Mouse (Mus musculus): Measurements from ENCODE around the gene Dhx34. TPM values are rescaled to one million over a fixed set of nuclear protein-coding genes. Genes with fewer than 3 reads are reported as not detected.
"Not testable (repeated sequence)": the region's sequence is repeated elsewhere in the genome, so short reads cannot be mapped to it uniquely, and the experiment has no call there.

The Dhx34 gene
- polyA plus RNA-seq, 1 experiment = 11.9 TPM

DNA sequence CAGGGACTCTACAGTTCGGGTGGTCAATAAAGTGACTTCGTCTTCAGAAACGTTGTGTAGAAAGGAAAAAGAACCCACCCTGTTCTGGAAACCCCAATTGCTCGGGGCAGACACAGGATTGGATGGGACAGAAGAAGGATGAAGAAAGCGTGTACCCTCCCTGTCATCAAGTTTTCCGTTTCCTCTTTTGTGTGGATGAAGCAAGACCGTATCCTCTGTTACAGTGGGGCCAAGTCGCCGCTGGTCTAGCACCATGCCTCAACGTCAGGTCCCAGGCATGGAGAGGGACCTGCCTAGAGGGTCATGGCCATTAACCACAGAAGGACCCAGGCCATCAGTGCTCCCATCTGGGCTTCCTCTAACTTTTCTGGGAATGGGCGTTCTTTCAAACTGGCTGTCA, 36.0 kb upstream of the Dhx34 start:
- Histone ChIP-seq H3K4me3 (replicated peaks; ENCODE audit: control insufficient read depth, low read depth, low read length) (peak overlapping the region; percentile 75), H3K27ac (ENCODE audit: control insufficient read depth, insufficient read depth, low read depth, low read length, poor library complexity) (peak overlapping the region; percentile 82), H3K4me1 (ENCODE audit: control insufficient read depth, insufficient read depth, low read length) (peaks cover 2% of the 10 kb centered on the region; the same call in 1 of the 2 replicates)
- WGBS = 43% methylated on average over 11 of the region's 11 CpGs
- TF ChIP-seq POLR2A (IDR thresholded peaks at IDR 0.05; ENCODE audit: borderline replicate concordance, control insufficient read depth, low read depth, low read length) (0 out of 2 replicates have a peak, but pooled peaks have one; percentile 46), CTCF (IDR thresholded peaks at IDR 0.05; ENCODE audit: control insufficient read depth, insufficient read depth, low read length) (no peak)

DNA sequence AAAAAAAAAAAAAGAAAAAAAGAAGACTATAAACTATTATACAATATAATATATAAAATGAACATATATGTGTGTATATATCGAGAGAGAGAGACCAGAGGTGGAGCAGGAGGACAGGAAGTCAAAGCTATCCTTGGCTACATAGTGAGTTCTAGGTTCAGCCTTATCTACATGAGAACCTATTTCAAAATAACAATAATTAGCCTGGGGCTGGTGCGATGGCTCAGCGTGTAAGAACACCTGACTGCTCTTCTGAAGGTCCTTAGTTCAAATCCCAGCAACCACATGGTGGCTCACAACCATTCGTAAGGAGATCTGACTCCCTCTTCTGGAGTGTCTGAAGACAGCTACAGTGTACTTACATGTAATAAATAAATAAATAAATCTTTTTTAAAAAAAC, 34.1 kb upstream of the Dhx34 start:
- H3K4me3 ChIP-seq (replicated peaks; ENCODE audit: control insufficient read depth, low read depth, low read length); H3K4me1 ChIP-seq (ENCODE audit: control insufficient read depth, insufficient read depth, low read length); H3K27ac ChIP-seq (ENCODE audit: control insufficient read depth, insufficient read depth, low read depth, low read length, poor library complexity): not testable (repeated sequence)
- 71% methylated on average over 4 of the region's 4 CpGs for WGBS

DNA sequence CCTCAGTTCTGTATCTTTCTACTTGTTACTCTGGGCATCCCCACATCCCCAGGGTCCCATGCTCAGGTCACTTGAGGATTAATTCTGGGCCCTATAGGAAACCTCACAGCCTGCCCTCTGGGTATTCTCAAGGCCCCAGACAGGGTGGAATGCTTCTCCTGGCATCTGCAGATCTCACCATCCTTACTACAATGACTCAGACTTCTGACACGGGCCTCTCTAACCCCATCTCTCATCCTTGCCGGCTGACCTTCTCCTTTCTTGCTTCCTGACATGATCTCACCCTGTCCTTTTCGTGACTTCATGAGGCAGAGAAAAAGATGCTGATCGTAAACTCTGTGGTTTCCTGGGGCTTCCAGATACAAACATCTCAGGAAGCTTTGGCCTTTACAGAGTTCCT, 32.4 kb upstream of the Dhx34 start:
- H3K4me1 ChIP-seq (ENCODE audit: control insufficient read depth, insufficient read depth, low read length) = no peaks in the 10 kb centered on the region; the same call in 1 of the 2 replicates

DNA sequence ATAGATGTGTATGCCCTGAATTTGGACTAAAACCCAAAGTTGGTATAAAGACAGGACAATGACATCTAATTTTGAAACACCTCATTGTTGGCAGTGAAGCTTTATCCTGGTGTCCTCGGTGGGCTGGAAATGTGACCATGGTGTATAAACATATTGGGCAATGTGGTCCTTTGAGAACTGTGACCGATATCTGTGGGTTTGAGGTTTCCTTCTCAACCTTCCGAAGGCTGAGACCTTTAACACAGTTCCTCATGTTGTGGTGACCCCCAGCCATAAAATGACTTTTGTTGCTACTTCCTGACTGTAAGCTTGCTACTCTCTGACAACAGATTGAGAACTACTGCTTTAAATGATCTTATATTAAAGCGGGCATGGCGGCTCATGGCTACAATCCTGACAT, 28.9 kb upstream of the Dhx34 start:
- Histone ChIP-seq H3K27ac (ENCODE audit: control insufficient read depth, insufficient read depth, low read depth, low read length, poor library complexity) (peak overlapping the region; percentile 72; the same call in 1 of the 2 replicates), H3K4me3 (replicated peaks; ENCODE audit: control insufficient read depth, low read depth, low read length) (no peak overlapping the region), H3K4me1 (ENCODE audit: control insufficient read depth, insufficient read depth, low read length) (peaks cover 5% of the 10 kb centered on the region; the same call in 1 of the 2 replicates)
- TF ChIP-seq CTCF (IDR thresholded peaks at IDR 0.05; ENCODE audit: control insufficient read depth, insufficient read depth, low read length) (no peak), POLR2A (IDR thresholded peaks at IDR 0.05; ENCODE audit: borderline replicate concordance, control insufficient read depth, low read depth, low read length) (no peak)
- WGBS = 1% methylated on average over 5 of the region's 5 CpGs

More for the DNA sequence above, 32.4 kb upstream of the Dhx34 start:
- WGBS = 3% methylated on average over 4 of the region's 4 CpGs
- no peak for TF ChIP-seq CTCF (IDR thresholded peaks at IDR 0.05; ENCODE audit: control insufficient read depth, insufficient read depth, low read length)
- TF ChIP-seq POLR2A (IDR thresholded peaks at IDR 0.05; ENCODE audit: borderline replicate concordance, control insufficient read depth, low read depth, low read length) = no peak
- peak overlapping the region; percentile 29 for H3K4me3 ChIP-seq (replicated peaks; ENCODE audit: control insufficient read depth, low read depth, low read length)
- no peak overlapping the region; the same call in 1 of the 2 replicates for H3K27ac ChIP-seq (ENCODE audit: control insufficient read depth, insufficient read depth, low read depth, low read length, poor library complexity)

DNA sequence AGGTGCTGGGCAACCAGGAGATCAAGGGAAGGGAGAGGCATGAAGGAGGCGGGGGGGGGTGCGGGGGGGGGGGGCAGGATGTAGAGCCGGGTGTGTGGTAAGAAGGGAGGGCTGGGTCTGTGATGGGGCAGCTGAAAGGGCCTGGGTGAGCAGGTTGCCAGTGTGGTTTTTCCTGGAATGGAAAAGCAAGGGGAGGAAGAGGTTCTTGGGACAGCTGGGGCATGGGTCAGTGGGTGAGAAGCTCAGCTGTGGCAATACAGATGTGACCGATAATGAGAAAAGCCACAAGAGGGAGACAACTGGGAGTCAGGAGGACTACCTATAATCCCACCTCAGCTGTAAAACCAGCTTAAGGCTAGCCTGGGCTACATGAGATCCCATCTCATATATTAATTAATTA, 24.1 kb upstream of the Dhx34 start:
- Histone ChIP-seq H3K4me1 (ENCODE audit: control insufficient read depth, insufficient read depth, low read length) (peaks cover 13% of the 10 kb centered on the region), H3K4me3 (replicated peaks; ENCODE audit: control insufficient read depth, low read depth, low read length) (no peak overlapping the region), H3K27ac (ENCODE audit: control insufficient read depth, insufficient read depth, low read depth, low read length, poor library complexity) (no peak overlapping the region)
- TF ChIP-seq CTCF (IDR thresholded peaks at IDR 0.05; ENCODE audit: control insufficient read depth, insufficient read depth, low read length) (no peak), POLR2A (IDR thresholded peaks at IDR 0.05; ENCODE audit: borderline replicate concordance, control insufficient read depth, low read depth, low read length) (no peak)
- WGBS = 0% methylated on average over 1 of the region's 4 CpGs

DNA sequence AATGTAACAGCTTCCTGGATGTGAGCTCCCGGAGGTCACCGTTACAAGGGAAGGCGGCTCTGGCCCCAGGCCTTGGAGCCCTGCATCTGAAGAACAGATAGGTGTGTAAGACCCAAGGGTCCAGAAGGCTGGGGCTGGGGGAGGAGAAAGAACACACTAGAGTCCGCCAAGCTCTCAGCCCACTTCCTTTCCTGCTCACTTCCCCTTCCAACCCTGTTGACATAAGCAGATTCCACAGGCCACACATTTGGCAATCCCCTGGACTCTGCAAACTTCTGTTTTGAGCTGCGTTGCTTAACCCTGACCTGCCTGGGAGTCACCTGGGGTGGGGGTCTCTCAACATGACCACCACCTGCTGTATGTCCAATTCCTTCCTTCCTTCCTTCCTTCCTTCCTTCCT, 22.2 kb upstream of the Dhx34 start, which contains the start of gene C5ar2:
Gene C5ar2 (minus strand): TSS at position 88 of the 400 bp plus-strand sequence.
- WGBS = 28% methylated on average over 5 of the region's 5 CpGs
- peak within 1 kb of the TSS; percentile 80 for H3K27ac ChIP-seq (ENCODE audit: control insufficient read depth, insufficient read depth, low read depth, low read length, poor library complexity)
- peaks cover 17% of the 10 kb centered on the region for H3K4me1 ChIP-seq (ENCODE audit: control insufficient read depth, insufficient read depth, low read length)
- TF ChIP-seq POLR2A (IDR thresholded peaks at IDR 0.05; ENCODE audit: borderline replicate concordance, control insufficient read depth, low read depth, low read length) = no peak
- TF ChIP-seq CTCF (IDR thresholded peaks at IDR 0.05; ENCODE audit: control insufficient read depth, insufficient read depth, low read length) = no peak
- peak within 1 kb of the TSS; percentile 46 for H3K4me3 ChIP-seq (replicated peaks; ENCODE audit: control insufficient read depth, low read depth, low read length)

DNA sequence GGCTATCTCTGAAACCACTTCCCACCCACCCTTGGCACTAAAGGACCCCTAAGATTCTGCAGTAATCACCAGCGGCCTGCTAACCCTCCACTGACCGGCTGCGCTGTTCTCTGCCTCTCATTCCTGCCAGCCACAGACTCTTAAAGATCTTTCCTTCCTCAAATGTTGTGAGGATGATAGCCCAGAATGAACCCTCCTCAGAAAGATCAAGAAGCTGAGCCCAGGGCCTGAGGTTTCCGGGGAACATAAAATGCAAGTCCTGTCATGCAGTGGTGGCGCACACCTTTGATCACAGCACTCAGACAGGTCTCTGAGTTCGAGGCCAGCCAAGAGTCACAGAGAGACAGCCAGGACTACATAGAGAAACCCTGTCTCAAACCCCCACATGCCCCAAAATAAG, 20.4 kb upstream of the Dhx34 start:
- H3K4me3 ChIP-seq (replicated peaks; ENCODE audit: control insufficient read depth, low read depth, low read length) = peak overlapping the region; percentile 46
- H3K27ac ChIP-seq (ENCODE audit: control insufficient read depth, insufficient read depth, low read depth, low read length, poor library complexity) = peak overlapping the region; percentile 80
- peaks cover 14% of the 10 kb centered on the region for H3K4me1 ChIP-seq (ENCODE audit: control insufficient read depth, insufficient read depth, low read length)
- TF ChIP-seq CTCF (IDR thresholded peaks at IDR 0.05; ENCODE audit: control insufficient read depth, insufficient read depth, low read length) (no peak), POLR2A (IDR thresholded peaks at IDR 0.05; ENCODE audit: borderline replicate concordance, control insufficient read depth, low read depth, low read length) (no peak)
- 18% methylated on average over 6 of the region's 6 CpGs for WGBS

DNA sequence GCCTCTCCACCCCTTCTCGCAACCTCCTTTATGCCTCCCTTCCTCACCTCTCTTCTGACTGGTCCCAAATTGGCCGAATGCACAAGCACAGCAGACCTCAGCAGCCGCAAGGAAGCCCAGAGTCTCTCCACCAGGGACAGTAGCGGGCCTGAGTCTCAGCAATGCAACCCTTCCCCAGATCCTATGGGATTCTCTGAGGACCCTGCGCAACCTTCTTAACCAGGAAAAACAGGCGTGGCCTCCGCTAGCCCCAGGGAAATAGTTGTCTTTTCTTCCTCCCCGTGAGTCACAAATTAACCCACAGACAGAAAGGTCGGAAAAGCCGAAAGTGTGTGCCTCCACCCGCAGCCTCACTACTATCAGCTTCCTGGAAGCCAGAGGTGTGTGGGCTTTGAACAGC, 19.9 kb upstream of the Dhx34 start:
- TF ChIP-seq CTCF (IDR thresholded peaks at IDR 0.05; ENCODE audit: control insufficient read depth, insufficient read depth, low read length) (peak; percentile 22; the same call in 1 of the 2 replicates), POLR2A (IDR thresholded peaks at IDR 0.05; ENCODE audit: borderline replicate concordance, control insufficient read depth, low read depth, low read length) (no peak)
- WGBS = 28% methylated on average over 11 of the region's 11 CpGs

DNA sequence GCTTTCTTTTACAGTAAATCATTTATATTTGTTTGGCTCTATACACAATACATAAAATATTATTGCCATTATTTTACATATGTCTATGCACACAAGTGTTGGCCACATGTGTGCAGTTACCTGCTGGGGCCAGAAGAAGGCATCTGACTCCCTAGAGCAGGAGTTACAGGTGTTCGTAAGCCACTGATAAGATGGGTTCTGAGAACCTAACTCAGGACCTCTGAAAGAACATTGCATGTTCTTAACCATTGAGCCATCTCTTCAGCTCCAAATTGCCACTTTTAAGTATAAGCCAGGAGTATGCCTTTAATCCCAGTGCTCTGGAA, 19.1 kb upstream of the Dhx34 start:
- H3K27ac ChIP-seq (ENCODE audit: control insufficient read depth, insufficient read depth, low read depth, low read length, poor library complexity) = peak overlapping the region; percentile 77; the same call in 1 of the 2 replicates
- 61% methylated on average over 1 of the region's 1 CpGs for WGBS
- peaks cover 13% of the 10 kb centered on the region for H3K4me1 ChIP-seq (ENCODE audit: control insufficient read depth, insufficient read depth, low read length)

More for the DNA sequence above, 19.9 kb upstream of the Dhx34 start:
- peaks cover 13% of the 10 kb centered on the region for H3K4me1 ChIP-seq (ENCODE audit: control insufficient read depth, insufficient read depth, low read length)
- H3K4me3 ChIP-seq (replicated peaks; ENCODE audit: control insufficient read depth, low read depth, low read length) = peak overlapping the region; percentile 46
- H3K27ac ChIP-seq (ENCODE audit: control insufficient read depth, insufficient read depth, low read depth, low read length, poor library complexity) = peak overlapping the region; percentile 80

More for the DNA sequence above, 19.1 kb upstream of the Dhx34 start:
- no peak for TF ChIP-seq POLR2A (IDR thresholded peaks at IDR 0.05; ENCODE audit: borderline replicate concordance, control insufficient read depth, low read depth, low read length)
- no peak for TF ChIP-seq CTCF (IDR thresholded peaks at IDR 0.05; ENCODE audit: control insufficient read depth, insufficient read depth, low read length)
- H3K4me3 ChIP-seq (replicated peaks; ENCODE audit: control insufficient read depth, low read depth, low read length) = no peak overlapping the region

Measured in bone marrow, adult 2 months (tissue).